Mouse (Mus musculus): ENCODE data around the gene Chtop. TPM values are rescaled to one million over a fixed set of nuclear protein-coding genes. Genes with fewer than 3 reads are reported as not detected.

Chtop gene
- polyA plus RNA-seq (2014; fragmentation: Nextera tagmentation; extraction: Ambion mirVana) = 122 and 126 TPM in 2 replicates

DNA sequence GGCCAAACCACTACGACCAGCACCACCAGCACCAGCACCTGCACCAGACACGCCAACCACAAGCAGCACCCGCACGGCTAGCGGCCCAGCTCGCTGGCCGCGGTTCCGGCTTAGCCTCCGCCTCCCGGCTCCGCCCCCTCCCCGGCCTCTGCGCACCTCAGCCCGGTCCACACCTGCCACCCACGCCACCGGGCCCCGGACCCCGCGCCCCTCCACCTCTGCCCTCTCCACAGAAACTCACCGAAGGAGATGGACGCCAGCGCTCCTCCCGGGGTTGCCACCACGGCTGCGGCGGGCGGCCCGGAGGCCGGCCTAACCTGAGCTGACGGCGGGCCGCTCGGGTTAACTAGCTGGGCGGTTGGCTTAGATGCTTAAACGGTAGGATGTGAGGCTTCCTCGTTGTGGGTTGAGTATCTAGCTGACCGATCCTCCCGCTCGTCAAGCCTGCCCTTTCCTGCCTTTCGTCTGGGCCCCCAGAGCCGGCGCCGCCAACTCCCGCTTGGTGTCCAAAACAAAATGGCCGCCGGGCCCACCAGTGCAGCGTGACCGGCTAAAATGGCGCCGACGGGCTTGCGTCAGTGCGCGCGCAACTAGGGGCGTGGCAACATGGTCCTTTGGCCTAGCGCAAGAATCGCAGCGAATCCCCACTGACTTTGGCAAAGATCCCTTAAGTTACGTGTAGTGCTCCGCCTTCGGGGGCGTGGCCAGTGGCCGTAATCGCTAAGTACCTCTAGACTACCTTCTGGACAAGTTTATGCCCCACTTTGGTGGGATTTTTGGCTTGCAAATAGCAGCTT lies at the start of gene Chtop:
Gene Chtop, minus strand, starts transcription at position 549 of the 797 bp plus-strand sequence.
- H3K9ac ChIP-seq = peak within 1 kb of the TSS; percentile 91
- peak within 1 kb of the TSS; percentile 90 for H3K4me3 ChIP-seq (replicated peaks; ENCODE audit: low read length)
- no peaks in the 10 kb centered on the region for H3K9me3 ChIP-seq (ENCODE audit: control insufficient read depth, low read length)
- ATAC-seq (ENCODE audit: low FRiP score) (peak; percentile 93), DNase-seq (ENCODE audit: low spot score) (peak; percentile 100)
- H3K4me1 ChIP-seq (replicated peaks; ENCODE audit: control insufficient read depth, insufficient read depth, low read length) = peaks cover 20% of the 10 kb centered on the region
- peak within 1 kb of the TSS; percentile 93 for H3K27ac ChIP-seq
- peaks cover 16% of the 10 kb centered on the region for H3K27me3 ChIP-seq (ENCODE audit: control insufficient read depth, insufficient read depth, low read length)
- under 1% methylated on average over 66 of the region's 66 CpGs for WGBS
- H3K36me3 ChIP-seq (replicated peaks; ENCODE audit: control insufficient read depth, insufficient read depth) = peaks cover 36% of the 10 kb centered on the region
- peak within 1 kb of the TSS; percentile 88 for H3K4me2 ChIP-seq (replicated peaks)

DNA sequence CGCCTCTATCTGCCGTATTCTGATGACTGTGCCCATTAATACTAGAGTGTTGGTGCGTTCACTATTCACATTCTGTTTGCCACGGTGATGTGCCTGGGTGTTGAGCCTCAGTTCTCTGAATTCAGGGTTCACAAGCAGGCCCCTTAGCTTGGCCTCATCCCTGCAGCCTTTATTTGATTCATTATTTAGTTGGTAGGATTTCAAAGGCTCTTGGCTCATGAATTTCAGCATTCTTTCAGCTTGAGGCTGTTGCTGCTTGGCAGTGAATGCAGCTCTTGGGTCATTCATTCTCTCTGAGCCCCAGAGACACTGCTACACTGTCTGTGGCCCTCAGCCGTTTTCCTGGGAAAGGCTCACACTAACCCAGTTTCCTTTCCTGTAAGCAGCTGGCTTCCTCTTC lies 46.7 kb upstream of the Chtop start:
- DNase-seq (ENCODE audit: low spot score) (peak; percentile 47), ATAC-seq (ENCODE audit: low FRiP score) (peak; percentile 87; the same call in 1 of the 2 replicates)
- H3K4me2 ChIP-seq (replicated peaks) = no peak overlapping the region
- no peaks in the 10 kb centered on the region for H3K36me3 ChIP-seq (replicated peaks; ENCODE audit: control insufficient read depth, insufficient read depth)
- no peak overlapping the region for H3K4me3 ChIP-seq (replicated peaks; ENCODE audit: low read length)
- no peaks in the 10 kb centered on the region for H3K27me3 ChIP-seq (ENCODE audit: control insufficient read depth, insufficient read depth, low read length)
- WGBS = 31% methylated on average over 5 of the region's 5 CpGs
- H3K4me1 ChIP-seq (replicated peaks; ENCODE audit: control insufficient read depth, insufficient read depth, low read length) = no peaks in the 10 kb centered on the region
- no peak overlapping the region for H3K27ac ChIP-seq
- H3K9me3 ChIP-seq (ENCODE audit: control insufficient read depth, low read length) = no peaks in the 10 kb centered on the region
- no peak overlapping the region for H3K9ac ChIP-seq

DNA sequence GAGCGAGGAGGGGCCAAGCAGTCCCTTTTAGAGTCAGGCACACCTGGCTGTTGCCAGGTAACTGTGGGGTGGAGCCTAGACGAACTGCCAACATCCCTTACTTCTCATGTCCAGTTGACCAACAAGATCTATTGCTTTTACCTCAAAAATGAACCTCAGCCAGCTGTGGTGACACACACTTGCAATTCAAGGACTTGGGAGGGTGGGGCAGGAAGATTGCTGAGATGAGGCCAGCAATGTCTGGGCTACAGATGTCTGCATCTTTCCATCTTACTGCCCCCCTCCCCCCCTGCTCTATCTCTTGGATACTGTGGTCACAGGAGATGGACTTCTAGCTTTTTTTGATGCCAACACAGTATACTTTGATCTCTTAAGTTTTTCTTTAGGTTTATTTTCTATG lies 42.9 kb upstream of the Chtop start:
- ATAC-seq (ENCODE audit: low FRiP score) = no peak
- H3K27me3 ChIP-seq (ENCODE audit: control insufficient read depth, insufficient read depth, low read length) = no peaks in the 10 kb centered on the region
- H3K27ac ChIP-seq = no peak overlapping the region
- no peaks in the 10 kb centered on the region for H3K4me1 ChIP-seq (replicated peaks; ENCODE audit: control insufficient read depth, insufficient read depth, low read length)
- no peak overlapping the region for H3K4me2 ChIP-seq (replicated peaks)
- no peak overlapping the region for H3K4me3 ChIP-seq (replicated peaks; ENCODE audit: low read length)
- no peak overlapping the region for H3K9ac ChIP-seq
- no peaks in the 10 kb centered on the region for H3K9me3 ChIP-seq (ENCODE audit: control insufficient read depth, low read length)
- 86% methylated on average over 2 of the region's 2 CpGs for WGBS
- no peaks in the 10 kb centered on the region for H3K36me3 ChIP-seq (replicated peaks; ENCODE audit: control insufficient read depth, insufficient read depth)
- no peak for DNase-seq (ENCODE audit: low spot score)

DNA sequence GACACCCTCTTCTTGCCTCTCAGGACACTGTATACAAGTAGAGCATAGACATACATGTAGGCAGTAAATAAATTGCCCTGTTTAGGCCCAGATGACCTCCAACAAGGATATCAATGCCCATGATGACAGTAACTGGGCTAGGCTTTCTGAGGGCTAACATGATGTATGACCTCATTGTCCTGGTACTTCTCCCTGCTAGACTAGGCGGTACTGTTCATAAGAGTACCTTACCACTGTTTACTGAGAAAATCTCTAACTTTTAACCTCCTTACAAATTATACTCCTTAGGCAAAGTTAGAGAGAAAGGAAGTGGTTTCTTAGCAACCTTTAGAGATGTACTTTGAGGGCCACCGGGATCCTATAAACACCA lies 41.1 kb upstream of the Chtop start:
- no peak overlapping the region for H3K4me3 ChIP-seq (replicated peaks; ENCODE audit: low read length)
- 91% methylated on average over 2 of the region's 2 CpGs for WGBS
- H3K9ac ChIP-seq = no peak overlapping the region
- ATAC-seq (ENCODE audit: low FRiP score) = no peak
- no peaks in the 10 kb centered on the region for H3K4me1 ChIP-seq (replicated peaks; ENCODE audit: control insufficient read depth, insufficient read depth, low read length)
- no peaks in the 10 kb centered on the region for H3K9me3 ChIP-seq (ENCODE audit: control insufficient read depth, low read length)
- H3K27ac ChIP-seq = no peak overlapping the region
- H3K36me3 ChIP-seq (replicated peaks; ENCODE audit: control insufficient read depth, insufficient read depth) = no peaks in the 10 kb centered on the region
- H3K4me2 ChIP-seq (replicated peaks) = no peak overlapping the region
- H3K27me3 ChIP-seq (ENCODE audit: control insufficient read depth, insufficient read depth, low read length) = no peaks in the 10 kb centered on the region
- no peak for DNase-seq (ENCODE audit: low spot score)

DNA sequence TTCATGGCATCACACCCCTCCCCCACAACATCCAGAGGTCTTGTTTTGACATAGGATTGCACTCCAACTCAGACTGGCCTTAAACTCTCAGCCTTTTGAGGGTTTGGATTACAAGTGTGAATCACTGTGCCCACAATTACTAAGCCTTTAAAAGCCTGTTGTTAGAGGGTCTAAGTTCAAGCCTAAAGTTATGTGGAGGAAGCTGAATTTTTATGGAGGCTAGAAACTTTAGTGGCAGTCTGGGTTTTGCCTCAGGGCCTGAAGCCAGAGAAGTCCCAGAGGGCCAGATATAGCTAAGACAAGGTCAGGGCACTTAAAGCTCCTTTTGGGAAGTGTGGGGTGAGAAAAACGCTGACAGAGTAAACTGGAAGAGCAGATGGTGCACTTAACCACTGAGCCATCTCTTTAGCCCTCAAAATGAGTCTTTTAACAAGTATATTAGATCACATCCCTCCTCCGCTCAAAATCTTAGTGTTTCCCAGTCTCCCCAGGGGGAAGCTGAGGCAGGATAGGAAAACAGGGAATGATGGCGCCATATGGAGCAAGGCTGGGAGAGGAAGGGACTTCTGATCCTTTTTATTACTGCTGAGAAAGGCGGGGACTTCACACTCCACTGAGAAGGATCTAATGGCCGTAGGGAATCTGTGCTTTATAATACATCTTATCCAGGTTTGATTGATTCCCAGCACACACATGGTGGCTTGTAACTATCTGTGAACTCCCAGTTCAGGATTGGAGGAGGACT lies 40.5 kb upstream of the Chtop start:
- Histone ChIP-seq H3K4me1 (replicated peaks; ENCODE audit: control insufficient read depth, insufficient read depth, low read length) (no peaks in the 10 kb centered on the region), H3K27me3 (ENCODE audit: control insufficient read depth, insufficient read depth, low read length) (no peaks in the 10 kb centered on the region), H3K27ac (no peak overlapping the region), H3K36me3 (replicated peaks; ENCODE audit: control insufficient read depth, insufficient read depth) (no peaks in the 10 kb centered on the region), H3K9me3 (ENCODE audit: control insufficient read depth, low read length) (no peaks in the 10 kb centered on the region), H3K4me2 (replicated peaks) (no peak overlapping the region), H3K4me3 (replicated peaks; ENCODE audit: low read length) (no peak overlapping the region), H3K9ac (no peak overlapping the region)
- DNase-seq (ENCODE audit: low spot score) (no peak), ATAC-seq (ENCODE audit: low FRiP score) (no peak)
- 61% methylated on average over 5 of the region's 5 CpGs for WGBS

DNA sequence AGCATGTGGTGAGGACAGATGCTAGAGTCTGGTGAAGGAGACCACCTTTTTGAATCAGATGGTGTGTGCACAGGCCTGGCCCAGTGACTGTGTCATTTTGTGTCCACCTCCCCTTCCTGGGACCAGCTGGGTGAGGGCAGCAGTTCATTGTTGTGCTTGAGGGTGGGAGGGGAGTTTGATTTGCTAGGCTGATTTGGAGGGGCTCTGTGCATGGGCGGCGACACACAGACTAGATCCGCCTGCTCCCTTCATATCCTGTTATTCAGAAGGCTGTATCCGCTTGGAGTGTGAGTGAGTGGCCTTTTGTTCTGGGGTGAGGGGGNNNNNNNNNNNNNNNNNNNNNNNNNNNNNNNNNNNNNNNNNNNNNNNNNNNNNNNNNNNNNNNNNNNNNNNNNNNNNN lies 31.6 kb upstream of the Chtop start:
- H3K4me2 ChIP-seq (replicated peaks) = peak overlapping the region; percentile 12
- DNase-seq (ENCODE audit: low spot score) = no peak
- no peaks in the 10 kb centered on the region for H3K9me3 ChIP-seq (ENCODE audit: control insufficient read depth, low read length)
- WGBS = 32% methylated on average over 4 of the region's 4 CpGs
- no peak overlapping the region for H3K4me3 ChIP-seq (replicated peaks; ENCODE audit: low read length)
- 0 out of 2 replicates have a peak, but pooled peaks cover 4% of the 10 kb centered on the region for H3K4me1 ChIP-seq (replicated peaks; ENCODE audit: control insufficient read depth, insufficient read depth, low read length)
- no peaks in the 10 kb centered on the region for H3K27me3 ChIP-seq (ENCODE audit: control insufficient read depth, insufficient read depth, low read length)
- no peaks in the 10 kb centered on the region for H3K36me3 ChIP-seq (replicated peaks; ENCODE audit: control insufficient read depth, insufficient read depth)
- peak; percentile 58; the same call in 1 of the 2 replicates for ATAC-seq (ENCODE audit: low FRiP score)
- H3K27ac ChIP-seq = no peak overlapping the region
- H3K9ac ChIP-seq = 0 out of 2 replicates have a peak overlapping the region, but pooled peaks have one; percentile 24

DNA sequence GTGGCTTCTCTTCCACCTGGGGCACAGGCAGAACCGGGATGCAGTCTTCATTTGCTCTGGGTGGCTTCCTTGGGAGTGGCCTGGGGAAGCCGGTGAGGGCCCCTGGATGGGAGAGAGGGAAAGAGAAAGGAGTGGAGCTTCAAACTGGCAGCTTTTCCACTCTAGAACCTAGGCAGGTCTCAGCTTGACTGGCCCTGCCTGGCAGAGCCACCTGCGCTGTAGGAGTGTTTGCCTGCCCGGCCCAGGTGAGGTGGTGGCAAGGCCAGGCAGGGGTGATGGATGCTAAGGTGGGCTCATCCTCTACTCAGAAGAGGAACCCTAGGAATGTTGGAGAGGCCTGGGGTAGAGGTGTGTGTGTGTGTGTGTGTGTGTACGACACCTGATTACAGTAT lies 28.6 kb upstream of the Chtop start:
- Histone ChIP-seq H3K36me3 (replicated peaks; ENCODE audit: control insufficient read depth, insufficient read depth) (no peaks in the 10 kb centered on the region), H3K27me3 (ENCODE audit: control insufficient read depth, insufficient read depth, low read length) (no peaks in the 10 kb centered on the region), H3K4me2 (replicated peaks) (no peak overlapping the region), H3K9ac (no peak overlapping the region), H3K27ac (no peak overlapping the region), H3K9me3 (ENCODE audit: control insufficient read depth, low read length) (no peaks in the 10 kb centered on the region), H3K4me3 (replicated peaks; ENCODE audit: low read length) (no peak overlapping the region), H3K4me1 (replicated peaks; ENCODE audit: control insufficient read depth, insufficient read depth, low read length) (0 out of 2 replicates have a peak, but pooled peaks cover 4% of the 10 kb centered on the region)
- ATAC-seq (ENCODE audit: low FRiP score) (no peak), DNase-seq (ENCODE audit: low spot score) (no peak)
- 85% methylated on average over 5 of the region's 5 CpGs for WGBS

DNA sequence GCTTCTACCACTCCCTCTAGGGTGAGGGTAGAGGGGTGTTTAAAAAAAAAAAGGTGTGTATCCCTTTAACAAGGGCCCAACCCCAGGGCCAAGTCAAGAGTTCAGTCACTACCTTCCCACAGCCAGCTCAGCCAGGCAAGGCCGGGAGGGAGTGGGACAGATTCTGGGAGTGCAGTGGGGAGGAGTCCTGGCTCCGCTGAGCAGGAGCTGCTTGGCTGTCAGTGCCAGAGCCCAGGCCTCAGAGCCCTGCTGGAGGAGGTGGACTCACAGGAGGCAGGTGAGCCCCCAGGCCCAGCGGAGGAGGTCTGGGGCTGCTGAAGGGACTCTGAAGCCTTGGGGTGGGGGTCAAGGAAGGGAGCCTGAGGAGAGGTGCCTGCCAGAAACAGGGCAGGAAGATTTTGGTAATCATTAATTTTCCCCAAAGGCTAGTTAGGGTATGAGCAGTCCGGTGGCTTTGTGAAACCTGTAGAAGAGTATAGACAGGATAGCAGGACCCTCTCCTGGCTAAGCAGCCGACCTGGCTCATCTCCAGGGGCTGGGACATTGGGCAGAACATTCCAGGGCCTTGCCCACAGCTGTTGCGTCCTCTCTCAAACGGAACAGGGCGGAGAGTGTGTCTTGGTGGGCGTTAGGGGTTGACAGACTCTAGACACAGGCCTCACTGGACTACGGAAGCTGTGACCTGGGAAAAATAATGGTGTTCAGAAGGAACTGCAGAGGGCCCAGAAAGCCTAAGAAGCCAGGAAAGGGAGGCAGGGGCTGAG lies 28.0 kb upstream of the Chtop start, which contains the start of gene S100a16:
Gene S100a16, plus strand, starts transcription at position 114 of the 764 bp plus-strand sequence.
- H3K4me3 ChIP-seq (replicated peaks; ENCODE audit: low read length) = no peak within 1 kb of the TSS
- ATAC-seq (ENCODE audit: low FRiP score) = no peak
- no peak for DNase-seq (ENCODE audit: low spot score)
- H3K27ac ChIP-seq = no peak within 1 kb of the TSS
- H3K4me2 ChIP-seq (replicated peaks) = no peak within 1 kb of the TSS; the same call in 1 of the 2 replicates
- H3K9me3 ChIP-seq (ENCODE audit: control insufficient read depth, low read length) = no peaks in the 10 kb centered on the region
- H3K36me3 ChIP-seq (replicated peaks; ENCODE audit: control insufficient read depth, insufficient read depth) = no peaks in the 10 kb centered on the region
- H3K9ac ChIP-seq = no peak within 1 kb of the TSS
- 43% methylated on average over 10 of the region's 10 CpGs for WGBS
- no peaks in the 10 kb centered on the region for H3K27me3 ChIP-seq (ENCODE audit: control insufficient read depth, insufficient read depth, low read length)
- 0 out of 2 replicates have a peak, but pooled peaks cover 4% of the 10 kb centered on the region for H3K4me1 ChIP-seq (replicated peaks; ENCODE audit: control insufficient read depth, insufficient read depth, low read length)

DNA sequence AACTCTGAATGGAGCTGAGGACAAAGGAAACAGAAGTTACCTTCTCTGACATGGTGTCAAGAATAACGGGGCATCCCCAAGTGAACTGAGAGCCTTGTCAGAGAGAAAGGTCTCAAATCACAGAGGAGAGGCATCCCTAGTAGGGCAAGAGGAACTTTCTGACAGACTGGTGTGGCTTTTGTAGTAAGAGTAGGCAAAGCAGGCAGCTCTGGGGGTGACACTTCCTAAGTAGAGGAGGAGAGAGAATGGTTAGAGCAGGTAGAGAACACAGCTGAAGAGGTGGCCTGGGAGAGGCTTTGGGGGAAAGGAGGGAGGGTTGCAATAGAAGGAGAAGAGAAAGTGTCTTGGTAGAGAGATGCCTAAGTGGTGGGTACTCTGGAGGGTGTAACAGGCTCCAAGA lies 26.1 kb upstream of the Chtop start:
- DNase-seq (ENCODE audit: low spot score) (no peak), ATAC-seq (ENCODE audit: low FRiP score) (no peak)
- Histone ChIP-seq H3K4me3 (replicated peaks; ENCODE audit: low read length) (no peak overlapping the region), H3K9ac (no peak overlapping the region), H3K27me3 (ENCODE audit: control insufficient read depth, insufficient read depth, low read length) (no peaks in the 10 kb centered on the region), H3K36me3 (replicated peaks; ENCODE audit: control insufficient read depth, insufficient read depth) (no peaks in the 10 kb centered on the region), H3K9me3 (ENCODE audit: control insufficient read depth, low read length) (no peaks in the 10 kb centered on the region), H3K4me2 (replicated peaks) (no peak overlapping the region), H3K4me1 (replicated peaks; ENCODE audit: control insufficient read depth, insufficient read depth, low read length) (no peaks in the 10 kb centered on the region), H3K27ac (no peak overlapping the region)
- 77% methylated on average over 1 of the region's 1 CpGs for WGBS

Measured in hindbrain, embryonic 14.5 days (tissue).